ENCODE assay signal across 8 mouse cellular contexts in genomic region chr7:137437440-137438178, GRCm38 (mm10). TPM values are rescaled to one million over a fixed set of nuclear protein-coding genes. Genes with fewer than 3 reads are reported as not detected.
DNase-seq lines count a peak whose midpoint lies in the region; ATAC-seq lines count a peak whose summit lies in the region.

Glrx3 (plus strand) TSS chr7:137437614.

- peak; percentile 97 for ATAC-seq in megakaryocyte progenitor cell, adult 5-6 weeks (replicated peaks; ENCODE audit: poor library complexity)

- DNase-seq in adipocyte (ENCODE audit: low spot score): peak; percentile 94
- peak; percentile 99 for DNase-seq in embryo, embryonic 10 days (ENCODE audit: low spot score)
- peak; percentile 94 for DNase-seq in gastrocnemius, postnatal 10 days
- peak; percentile 96 for DNase-seq in induced T-regulatory cell, adult 2 months (ENCODE audit: low read depth)
- DNase-seq in left cerebral cortex, adult 9 months (ENCODE audit: low spot score in 2 of 2): peak; percentile 87 to 96
- DNase-seq in right cerebral cortex, postnatal 14 days: peak; percentile 93
- peak; percentile 96 to 97 for DNase-seq in urinary bladder, postnatal 36 days (ENCODE audit: low spot score in 2 of 2)

RNA-seq across cellular contexts. Expression of gene Glrx3, which starts in this region (rescaled TPM):
- 10 to 100 TPM; 90.2 to 93.9 TPM for total RNA-seq in gastrocnemius, postnatal 10 days (2021)
- total RNA-seq in megakaryocyte progenitor cell, adult 5-6 weeks (2015): 135 and 136 TPM in 2 replicates
- 179 and 183 TPM in 2 replicates for total RNA-seq in megakaryocyte progenitor cell, adult 5-6 weeks (2017)

Comparison
In these comparisons a context has a peak if more than half of its experiments do, and no peak if none do; other contexts are left out.
1. Peak in every context shown above with its lines: DNase-seq and ATAC-seq.